Mouse (Mus musculus): ENCODE data around the gene Hcn2. TPM values are rescaled to one million over a fixed set of nuclear protein-coding genes. Genes with fewer than 3 reads are reported as not detected.

Gene Hcn2
- 1 to 10 TPM; 6.1 to 9.4 TPM for total RNA-seq (2021)
- long read RNA-seq, experiment 1, partial matches to known transcripts, result 0 of 2 reads
- long read RNA-seq, experiment 1, other reads (novel, unspliced or antisense), result 0 of 2 reads
- long read RNA-seq, experiment 2, partial matches to known transcripts, result 3 of 7 reads
- long read RNA-seq, experiment 2, other reads (novel, unspliced or antisense), result 2 of 7 reads

GRCm38 (mm10) chr10:79716254-79716987, at the start of gene Hcn2:
Gene Hcn2 (plus strand): TSS chr10:79716634.
- DNase-seq (ENCODE audit: low spot score in 2 of 2), result no peak

GRCm38 (mm10) chr10:79668076-79668475, 48.4 kb upstream of the Hcn2 start:
- no peak for DNase-seq (ENCODE audit: low spot score in 2 of 2)

- peak; percentile 85 to 86 for DNase-seq (ENCODE audit: low spot score in 2 of 2)
Observed at GRCm38 (mm10) chr10:79668771-79669575, 47.5 kb upstream of the Hcn2 start, which contains the start of gene Tpgs1. Gene Tpgs1 (plus strand): TSS chr10:79669369.

- DNase-seq (ENCODE audit: low spot score in 2 of 2), result peak; percentile 67 to 78
Observed at GRCm38 (mm10) chr10:79669576-79670057, 46.8 kb upstream of the Hcn2 start.

DNA sequence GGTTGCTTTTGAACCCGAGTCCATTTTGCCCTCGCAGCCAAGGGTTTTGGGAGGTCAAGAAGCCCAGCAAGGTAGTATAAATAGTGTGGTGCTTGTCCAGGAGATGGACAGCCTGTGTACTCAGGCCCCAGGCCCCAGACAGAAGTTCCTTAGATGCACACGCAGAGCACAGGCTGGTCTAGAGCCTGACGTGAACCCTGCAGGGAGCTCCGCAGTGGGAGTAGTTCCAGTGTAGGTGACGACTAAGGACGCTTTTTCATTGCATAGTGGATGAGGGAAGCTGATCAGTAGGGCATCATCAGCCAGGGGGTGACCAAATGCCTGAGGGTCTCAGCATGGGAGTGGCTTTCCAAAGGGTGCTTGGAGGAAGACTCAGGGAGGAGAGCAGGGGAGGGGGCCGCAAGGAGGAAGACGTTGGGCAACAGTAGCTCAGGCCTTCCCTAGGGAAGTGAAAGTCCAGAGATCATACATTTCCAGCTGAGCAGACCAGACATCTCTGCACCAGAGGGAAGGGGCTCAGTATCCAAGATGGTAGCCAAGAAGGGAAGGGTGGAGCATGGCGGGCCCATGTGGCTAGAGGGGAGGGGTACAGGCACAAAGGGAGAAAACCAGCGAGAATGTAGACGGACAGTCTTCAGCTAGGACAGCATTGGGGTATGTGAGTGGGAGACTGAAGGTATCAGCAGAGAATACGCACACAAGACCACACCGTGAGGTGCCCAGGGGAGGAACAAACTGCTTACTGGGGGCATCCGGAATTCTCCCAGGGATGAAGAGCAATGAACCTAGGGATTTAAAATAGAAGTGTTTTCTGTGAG, 46.2 kb upstream of the Hcn2 start:
- no peak for DNase-seq (ENCODE audit: low spot score in 2 of 2)

- DNase-seq (ENCODE audit: low spot score in 2 of 2), result no peak
Observed at GRCm38 (mm10) chr10:79671396-79672087, 44.9 kb upstream of the Hcn2 start.

- no peak for DNase-seq (ENCODE audit: low spot score in 2 of 2)
Observed at GRCm38 (mm10) chr10:79672088-79672455, 44.4 kb upstream of the Hcn2 start.

- DNase-seq (ENCODE audit: low spot score in 2 of 2), result no peak
Observed at GRCm38 (mm10) chr10:79673054-79673453, 43.4 kb upstream of the Hcn2 start.

- DNase-seq (ENCODE audit: low spot score in 2 of 2), result no peak
Observed at GRCm38 (mm10) chr10:79675346-79676035, 40.9 kb upstream of the Hcn2 start.

DNA sequence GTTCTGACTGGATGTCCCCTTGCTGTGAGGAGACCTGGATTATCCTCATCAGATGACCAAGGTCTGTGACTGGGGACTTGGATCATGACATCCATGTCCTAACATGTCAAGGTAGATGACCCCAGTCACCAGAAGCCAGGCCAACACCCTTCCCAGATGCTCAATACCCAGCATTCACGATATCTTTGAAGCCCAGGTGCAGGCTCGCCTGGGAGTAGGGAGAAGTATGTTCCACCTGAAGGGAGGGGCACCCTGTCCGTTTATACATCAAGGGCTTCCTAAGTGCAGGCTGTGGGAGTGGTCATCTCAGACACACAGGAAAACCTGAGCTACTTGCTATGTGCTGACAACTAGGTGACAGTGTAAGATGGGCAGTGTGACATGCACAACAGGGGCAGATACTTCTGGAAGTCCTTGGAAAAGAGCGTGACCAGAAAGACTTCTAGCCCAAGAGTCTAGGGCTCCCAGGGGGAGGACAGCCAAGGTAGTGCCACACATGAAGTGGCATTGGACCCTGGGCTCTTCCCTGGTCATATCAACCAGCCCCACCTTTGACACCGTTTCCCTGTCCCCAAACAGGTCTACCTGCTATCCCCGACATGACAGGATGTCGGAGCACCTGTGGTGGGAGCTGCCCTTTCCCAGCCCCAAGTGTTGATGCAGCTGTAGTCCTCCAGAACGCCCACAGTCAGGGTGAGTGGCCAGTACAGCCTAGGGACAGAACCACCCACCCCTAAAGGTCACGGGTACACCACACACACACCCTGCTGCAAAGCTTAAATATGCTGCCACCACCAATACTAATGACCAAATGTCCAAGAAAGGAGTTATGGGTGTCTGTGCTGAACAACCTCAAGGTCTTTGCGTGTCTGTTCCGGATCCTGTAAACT, 35.6 kb upstream of the Hcn2 start:
- DNase-seq (ENCODE audit: low spot score in 2 of 2), result no peak

- peak; percentile 99 for DNase-seq (ENCODE audit: low spot score in 2 of 2)
Observed at GRCm38 (mm10) chr10:79681591-79682245, 34.7 kb upstream of the Hcn2 start, which contains the start of gene Cdc34. Gene Cdc34 (plus strand): TSS chr10:79682195.

DNA sequence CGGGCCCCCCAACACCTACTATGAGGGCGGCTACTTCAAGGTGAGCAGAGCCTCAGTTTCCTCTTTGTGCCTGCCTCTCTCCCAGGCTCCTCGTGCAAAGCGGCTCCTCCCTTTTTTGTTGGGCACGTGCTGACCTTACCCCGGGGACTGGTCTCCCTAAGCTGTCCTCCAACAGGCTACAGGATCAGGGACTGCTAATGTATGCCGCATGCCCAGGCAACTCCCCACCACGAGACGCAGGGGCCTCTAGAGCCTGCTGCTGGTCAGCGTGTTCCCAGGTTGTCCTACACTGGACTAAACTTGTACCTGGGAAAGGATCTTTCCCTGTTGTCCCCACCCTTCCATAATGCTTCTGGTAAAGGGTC, 33.9 kb upstream of the Hcn2 start:
- no peak for DNase-seq (ENCODE audit: low spot score in 2 of 2)

DNA sequence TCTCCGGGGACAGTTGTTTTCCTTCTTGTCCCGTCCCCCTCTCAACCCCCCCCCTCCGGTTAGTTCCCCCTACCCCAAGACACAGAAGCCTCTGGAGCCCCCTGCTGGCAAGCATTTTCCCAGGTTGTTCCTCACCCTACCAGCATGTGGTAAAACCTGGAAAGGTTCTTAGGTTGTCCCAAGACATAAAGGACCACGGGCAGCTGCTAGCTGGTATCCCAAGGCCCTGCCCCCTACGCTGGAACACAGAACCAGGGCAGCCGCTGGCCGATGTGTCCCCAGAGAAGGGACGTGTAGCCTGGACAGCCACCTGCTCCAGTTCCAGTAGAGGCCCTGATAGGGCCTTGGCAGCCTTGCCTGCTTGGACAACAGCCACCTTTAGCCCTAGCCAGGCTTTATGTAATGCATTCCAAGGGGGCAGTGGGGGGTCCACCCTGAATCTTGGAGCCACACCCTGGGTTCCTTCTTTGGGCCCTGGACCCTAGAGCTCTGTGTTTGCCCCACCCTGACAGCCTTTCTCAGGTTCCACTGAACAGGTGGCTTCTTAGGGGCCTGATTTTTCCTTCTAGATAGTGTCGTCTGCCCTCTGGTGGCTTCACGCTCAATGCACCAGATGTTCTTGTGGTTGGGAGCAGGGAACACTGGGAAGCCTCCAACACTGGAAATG, 33.4 kb upstream of the Hcn2 start:
- peak; percentile 37 to 58 for DNase-seq (ENCODE audit: low spot score in 2 of 2)

DNA sequence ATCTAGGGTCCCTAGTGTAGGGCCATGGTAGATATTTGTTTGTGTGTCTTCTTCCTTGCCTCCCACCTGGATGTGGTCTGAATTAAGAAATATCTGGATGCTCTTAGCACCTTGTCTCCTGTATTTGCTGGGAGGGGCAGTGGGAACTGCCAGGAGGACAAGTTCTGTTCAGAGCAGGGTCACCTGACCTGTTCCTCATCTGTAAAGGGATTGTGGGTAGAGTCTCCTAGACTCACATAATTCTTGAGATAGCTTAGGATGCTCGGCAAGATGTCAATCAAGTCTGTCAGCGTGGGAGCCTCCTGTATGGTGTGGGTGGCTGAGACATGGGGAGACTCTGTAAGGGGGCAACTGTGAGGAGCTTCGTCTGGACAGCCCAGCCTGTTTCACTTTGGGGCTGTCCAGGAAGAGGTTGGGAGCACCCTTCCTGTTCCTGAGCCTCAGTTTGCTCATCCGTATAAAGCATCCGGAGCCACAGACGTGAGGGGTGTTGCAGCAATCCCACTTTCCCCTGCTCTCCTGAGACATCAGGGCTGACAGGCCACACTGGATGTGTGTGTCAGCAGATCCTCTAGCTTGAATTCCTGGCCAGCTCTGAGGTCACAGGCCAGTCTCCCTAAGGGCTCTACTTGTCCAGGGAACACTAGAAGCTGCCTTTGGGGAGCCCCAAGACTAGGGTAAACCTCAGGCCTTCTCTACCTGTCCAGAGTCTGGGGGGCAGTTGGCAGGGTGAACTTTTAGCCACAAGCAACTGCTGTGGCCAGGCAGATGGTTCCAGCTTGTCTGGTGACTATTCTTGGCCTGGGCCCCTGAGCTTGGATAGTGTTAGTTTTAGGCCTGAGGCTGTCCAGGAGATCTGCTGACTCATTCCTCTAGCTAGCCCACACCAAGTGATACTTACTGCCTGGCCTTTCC, 32.5 kb upstream of the Hcn2 start:
- no peak for DNase-seq (ENCODE audit: low spot score in 2 of 2)

- no peak for DNase-seq (ENCODE audit: low spot score in 2 of 2)
Observed at GRCm38 (mm10) chr10:79684770-79685600, 31.4 kb upstream of the Hcn2 start.

DNA sequence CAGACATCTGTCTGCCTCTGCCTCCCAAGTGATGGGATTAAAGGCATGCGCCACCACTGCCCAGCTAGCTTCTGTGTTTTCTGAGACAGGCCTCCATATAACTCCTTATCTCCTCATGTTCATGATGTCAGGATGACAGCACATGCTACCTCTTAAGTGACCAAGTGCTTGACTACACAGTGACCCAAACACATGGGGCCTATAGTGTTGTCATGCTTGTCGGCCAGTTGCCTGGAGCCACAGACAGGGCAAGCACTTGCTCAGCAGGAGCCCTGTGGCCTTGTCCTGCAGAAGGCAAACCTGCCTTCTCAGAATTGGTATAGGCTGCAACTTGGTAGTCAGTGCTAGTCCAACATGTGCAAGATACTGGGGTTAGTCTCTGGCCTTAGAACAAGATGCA, 30.2 kb upstream of the Hcn2 start:
- no peak for DNase-seq (ENCODE audit: low spot score in 2 of 2)

Measured in adrenal gland, adult 18-20 months (tissue).